Mouse (Mus musculus) lung, postnatal 0 days (tissue): ENCODE data around the gene Runx2. TPM values are rescaled to one million over a fixed set of nuclear protein-coding genes. Genes with fewer than 3 reads are reported as not detected.

Source experiments
- ATAC-seq: fragments of 200-750 bp; cut with Nextera tagmentation; 2 replicates; pipeline ENCODE4 v1.8.0; 2017; ENCODE audit warnings: moderate library complexity
- DNase-seq: peaks from one replicate; pipeline ENCODE4 v3.0.0-alpha.2; 2016; ENCODE audit warnings: low spot score
- H3K27ac ChIP-seq: fragments of 300-500 bp; sonication (generic); 2 replicates; pipeline ENCODE4 v1.5.1; 2014; ENCODE audit warnings: antibody characterized with exemption, mild to moderate bottlenecking, low read length, mixed read lengths
- H3K27me3 ChIP-seq: fragments of 300-500 bp; sonication (generic); replicated peaks from 2 replicates; pipeline ENCODE4 v1.6.1; 2014; ENCODE audit warnings: low read length, mixed read lengths; ENCODE audit not compliant: insufficient read depth
- H3K36me3 ChIP-seq: fragments of 300-500 bp; sonication (generic); 2 replicates; pipeline ENCODE4 v1.6.1; 2014; ENCODE audit warnings: low read length, mixed read lengths; ENCODE audit not compliant: insufficient read depth
- H3K4me1 ChIP-seq: fragments of 300-500 bp; sonication (generic); 2 replicates; pipeline ENCODE4 v1.6.1; 2014; ENCODE audit warnings: antibody characterized with exemption, low read depth, low read length, mixed read lengths; ENCODE audit not compliant: insufficient read depth
- H3K4me2 ChIP-seq: fragments of 300-500 bp; sonication (generic); replicated peaks from 2 replicates; pipeline ENCODE4 v1.6.1; 2014; ENCODE audit warnings: low read depth, mild to moderate bottlenecking, low read length, moderate library complexity, mixed read lengths
- H3K4me3 ChIP-seq: fragments of 300-500 bp; sonication (generic); 2 replicates; pipeline ENCODE4 v1.5.1; 2014; ENCODE audit warnings: low read depth, low read length
- H3K9ac ChIP-seq: fragments of 300-500 bp; sonication (generic); replicated peaks from 2 replicates; pipeline ENCODE4 v1.6.1; 2014; ENCODE audit warnings: low read depth, mild to moderate bottlenecking
- H3K9me3 ChIP-seq: fragments of 300-500 bp; sonication (generic); 2 replicates; pipeline ENCODE4 v1.6.1; 2016; ENCODE audit warnings: low read length, mixed read lengths
- CTCF ChIP-seq: IDR thresholded peaks from 2 replicates; pipeline ENCODE4 v1.5.1; 2016; ENCODE audit warnings: antibody characterized with exemption, mild to moderate bottlenecking
- EP300 ChIP-seq: IDR thresholded peaks from 2 replicates; pipeline ENCODE4 v1.6.1; 2016; ENCODE audit warnings: antibody characterized with exemption, mild to moderate bottlenecking, control low read depth
- WGBS: fragments of 180-500 bp; shearing (Covaris S2); extraction: QIAGEN DNeasy Blood & Tissue Kit; methylation state at CpG from one replicate; pipeline ENCODE4 v1.1.7; 2014; 5-methylcytosine and 5-hydroxymethylcytosine counted together
- polyA plus RNA-seq: library from polyadenylated mRNA; unstranded; fragments of >200 nt; fragmentation: Nextera tagmentation; extraction: Ambion mirVana; gene quantifications from 2 replicates; pipeline ENCODE4 v1.2.1, GENCODE M21; 2015

Runx2 gene
- polyA plus RNA-seq, 1 experiment from 2014 or later: 1.1 TPM

GRCm38 (mm10) chr17:44611543-44611942 is 203.1 kb downstream of the Runx2 start:
- DNase-seq (no peak), ATAC-seq (no peak)
- Histone ChIP-seq H3K4me2 (no peak overlapping the region), H3K4me1 (no peaks in the 10 kb centered on the region), H3K9me3 (no peaks in the 10 kb centered on the region), H3K9ac (no peak overlapping the region), H3K4me3 (no peak overlapping the region), H3K27ac (no peak overlapping the region), H3K27me3 (no peaks in the 10 kb centered on the region), H3K36me3 (no peaks in the 10 kb centered on the region)
- 86% methylated on average over 4 of the region's 4 CpGs for WGBS
- TF ChIP-seq EP300 (no peak), CTCF (no peak)

GRCm38 (mm10) chr17:44610828-44611227 is 203.8 kb downstream of the Runx2 start:
- DNase-seq (no peak), ATAC-seq (no peak)
- Histone ChIP-seq H3K9me3 (no peaks in the 10 kb centered on the region), H3K27ac (no peak overlapping the region), H3K4me1 (no peaks in the 10 kb centered on the region), H3K4me3 (no peak overlapping the region), H3K36me3 (no peaks in the 10 kb centered on the region), H3K4me2 (no peak overlapping the region), H3K27me3 (no peaks in the 10 kb centered on the region), H3K9ac (no peak overlapping the region)
- TF ChIP-seq CTCF (no peak), EP300 (no peak)
- WGBS: 64% methylated on average over 6 of the region's 6 CpGs

- Histone ChIP-seq H3K9me3 (no peaks in the 10 kb centered on the region), H3K9ac (no peak overlapping the region), H3K36me3 (no peaks in the 10 kb centered on the region), H3K4me2 (no peak overlapping the region), H3K27ac (no peak overlapping the region), H3K4me1 (no peaks in the 10 kb centered on the region), H3K27me3 (no peaks in the 10 kb centered on the region), H3K4me3 (no peak overlapping the region)
- DNase-seq (no peak), ATAC-seq (no peak)
- TF ChIP-seq CTCF (no peak), EP300 (no peak)
- WGBS: 63% methylated on average over 5 of the region's 5 CpGs
These were observed 204.5 kb downstream of the Runx2 start for GRCm38 (mm10) chr17:44609897-44610641.

GRCm38 (mm10) chr17:44609356-44609755 is 205.2 kb downstream of the Runx2 start:
- no peak for ATAC-seq
- Histone ChIP-seq H3K36me3 (no peaks in the 10 kb centered on the region), H3K4me2 (no peak overlapping the region), H3K27me3 (no peaks in the 10 kb centered on the region), H3K27ac (no peak overlapping the region), H3K9me3 (no peaks in the 10 kb centered on the region), H3K4me1 (no peaks in the 10 kb centered on the region), H3K4me3 (no peak overlapping the region), H3K9ac (no peak overlapping the region)
- TF ChIP-seq EP300 (no peak), CTCF (no peak)
- no peak for DNase-seq
- WGBS: 81% methylated on average over 10 of the region's 10 CpGs

- no peaks in the 10 kb centered on the region for H3K9me3 ChIP-seq
- no peaks in the 10 kb centered on the region for H3K27me3 ChIP-seq
- DNase-seq (no peak), ATAC-seq (no peak)
- H3K4me3 ChIP-seq: no peak overlapping the region
- H3K9ac ChIP-seq: no peak overlapping the region
- no peak overlapping the region for H3K27ac ChIP-seq
- H3K4me2 ChIP-seq: no peak overlapping the region
- 69% methylated on average over 4 of the region's 4 CpGs for WGBS
- no peaks in the 10 kb centered on the region for H3K36me3 ChIP-seq
- H3K4me1 ChIP-seq: no peaks in the 10 kb centered on the region
- no peak for TF ChIP-seq CTCF
- no peak for TF ChIP-seq EP300
These were observed 205.7 kb downstream of the Runx2 start for GRCm38 (mm10) chr17:44608907-44609306.

GRCm38 (mm10) chr17:44607383-44607782 is 207.2 kb downstream of the Runx2 start:
- DNase-seq (no peak), ATAC-seq (no peak)
- H3K27ac ChIP-seq: no peak overlapping the region
- no peaks in the 10 kb centered on the region for H3K9me3 ChIP-seq
- no peak overlapping the region for H3K4me3 ChIP-seq
- no peak overlapping the region for H3K9ac ChIP-seq
- H3K4me1 ChIP-seq: no peaks in the 10 kb centered on the region
- TF ChIP-seq CTCF (no peak), EP300 (no peak)
- H3K36me3 ChIP-seq: no peaks in the 10 kb centered on the region
- 81% methylated on average over 8 of the region's 8 CpGs for WGBS
- H3K27me3 ChIP-seq: no peaks in the 10 kb centered on the region
- H3K4me2 ChIP-seq: no peak overlapping the region
